Mouse (Mus musculus) heart, postnatal 36 days (tissue): ENCODE measurements at regions not wholly inside any gene's neighbourhood (a gene's known extent, or its start where the extent isn't known, plus 50 kb on each side); places are given as distances from the start of the nearest gene placed in this dataset.
A peak's percentile ranks its signal among the peaks of the same experiment; 100 is the strongest.

Experiments used
- DNase-seq, 2 experiments: peaks; one replicate each; pipeline ENCODE4 v3.0.0; 2021 to 2022
- intact Hi-C: fragments of 180-260 bp; cut with DNase I; formaldehyde crosslinking; loops from one replicate; pipeline ENCODE4 v1.15.1; 2025

DNA sequence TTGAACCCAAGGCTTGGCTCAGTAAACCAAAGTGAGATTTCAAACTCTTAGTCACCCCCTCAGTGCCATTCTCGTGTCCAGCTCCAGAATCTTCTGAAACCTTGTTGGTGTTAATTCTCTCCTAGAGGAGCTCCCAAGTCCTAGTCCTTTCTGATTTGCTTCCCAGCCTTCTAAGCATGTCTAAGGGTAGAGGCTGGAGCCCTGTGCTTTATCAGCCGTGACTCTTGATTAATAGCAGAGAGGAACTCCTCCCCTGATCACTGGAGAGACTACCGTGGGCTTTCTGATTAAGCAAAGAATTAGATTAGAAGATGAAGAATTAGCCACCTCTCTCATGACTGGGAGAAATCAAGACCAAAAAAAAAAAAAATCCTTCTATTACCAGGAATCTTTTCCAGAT lies 111.5 kb upstream of the Rxfp2 start:
- intact Hi-C loops = no loop called here
- no peak for DNase-seq

DNA sequence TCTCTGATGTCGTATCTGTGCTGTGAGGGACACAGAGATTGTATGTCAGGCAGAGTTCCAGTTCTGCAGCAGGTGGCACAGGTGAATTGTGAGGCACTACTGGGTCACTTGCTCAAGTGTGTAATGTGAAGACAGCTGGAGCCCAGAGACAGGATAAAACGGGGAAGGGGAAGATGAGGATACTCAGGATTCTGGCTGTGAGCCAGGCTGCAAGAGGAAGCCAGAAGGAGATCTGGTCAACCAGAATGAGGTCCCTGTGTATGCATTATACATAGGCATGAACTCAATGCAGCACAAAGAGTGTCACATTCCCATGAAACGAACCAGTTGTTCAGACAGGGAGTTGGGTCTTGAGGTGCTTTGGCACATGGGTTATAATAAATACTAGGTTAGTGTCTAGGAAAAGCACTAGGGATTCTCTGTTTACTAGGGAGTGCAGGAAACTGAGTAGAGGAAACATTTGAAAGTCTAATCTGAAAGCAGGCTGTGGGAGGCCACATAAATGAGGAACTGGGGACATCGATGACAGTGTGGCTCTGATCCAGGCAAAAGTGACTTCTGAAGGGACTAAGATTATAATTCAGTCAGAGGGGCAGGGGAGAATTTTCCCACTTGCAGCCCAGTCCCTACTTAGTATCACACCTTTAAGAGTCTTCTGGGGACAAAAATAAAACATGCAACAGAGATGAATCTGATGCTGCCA lies 109.9 kb upstream of the Rxfp2 start:
- intact Hi-C loops = no loop called here
- peak; percentile 4 to 7 for DNase-seq

DNA sequence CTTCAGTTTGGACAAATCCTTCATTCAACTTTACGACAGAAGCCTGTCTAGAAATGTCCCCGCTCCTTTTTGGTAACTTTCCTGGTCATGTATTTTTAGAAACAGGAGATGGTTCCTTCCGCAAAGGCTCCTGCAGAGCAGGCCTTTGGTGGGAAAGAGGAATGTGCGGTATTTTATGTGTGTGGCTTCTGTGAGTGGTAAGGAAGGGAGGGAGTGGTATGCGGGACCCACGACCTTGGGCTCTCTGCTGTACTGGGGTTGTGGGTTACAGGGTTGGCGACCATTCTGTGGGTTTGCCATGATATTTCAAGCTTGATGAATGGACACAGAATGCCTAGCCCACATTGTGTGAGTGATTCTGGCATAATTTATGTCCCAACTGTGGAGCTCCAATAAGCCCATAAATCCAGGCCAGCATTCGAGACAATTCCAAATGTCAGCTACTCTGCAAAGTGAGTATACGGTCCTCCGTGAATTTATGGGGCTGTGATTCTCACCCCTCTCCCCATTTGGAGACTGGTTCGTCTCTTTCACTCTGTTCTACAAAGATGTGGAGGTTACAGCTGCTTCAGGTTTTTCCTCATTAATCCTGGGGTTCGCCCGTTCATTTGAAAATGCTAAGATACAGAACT lies 109.3 kb upstream of the Rxfp2 start:
- peak in 1 of 2 experiments; percentile 5 for DNase-seq

DNA sequence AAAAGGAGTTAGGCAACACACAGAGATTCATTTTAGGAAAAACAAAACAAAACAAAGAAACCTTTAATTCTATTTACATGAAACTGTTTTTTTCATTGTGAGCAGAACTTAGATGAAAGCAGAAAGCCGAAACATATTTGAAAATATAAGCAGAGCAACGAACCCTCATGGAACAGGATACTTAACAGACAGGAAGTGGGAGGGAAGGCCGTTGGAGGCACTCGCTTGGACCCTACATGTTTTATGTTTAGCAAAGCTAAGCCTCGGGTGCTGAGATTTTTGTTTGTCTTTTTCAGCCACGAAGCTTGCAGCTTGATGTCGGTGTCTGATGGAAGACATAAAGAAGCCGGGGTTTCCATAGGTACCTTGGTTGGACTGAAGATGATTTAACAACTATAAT lies 108.5 kb upstream of the Rxfp2 start:
- no peak for DNase-seq
- intact Hi-C loops = no loop called here

More for the DNA sequence above, 109.3 kb upstream of the Rxfp2 start:
- intact Hi-C loops = no loop called here

DNA sequence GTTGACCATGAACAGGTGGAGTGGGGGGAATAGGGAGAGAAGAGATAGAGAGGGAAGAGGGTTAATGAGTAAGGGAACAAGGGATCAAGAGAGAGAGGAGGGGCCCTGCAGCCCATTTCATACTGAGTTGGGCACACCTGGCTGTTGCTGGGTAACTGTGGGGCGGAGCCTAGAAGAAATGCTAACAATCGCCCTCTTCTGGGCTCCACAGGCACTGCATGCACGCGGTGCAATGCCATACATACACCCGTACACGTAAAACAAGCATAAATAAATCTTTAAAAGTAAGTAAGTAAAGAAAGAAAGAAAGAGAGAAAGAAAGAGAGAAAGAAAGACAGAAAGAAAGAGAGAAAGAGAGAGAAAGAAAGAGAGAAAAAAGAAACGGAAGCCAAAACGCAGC lies 106.5 kb upstream of the Rxfp2 start:
- DNase-seq = no peak
- intact Hi-C loops = no loop called here

DNA sequence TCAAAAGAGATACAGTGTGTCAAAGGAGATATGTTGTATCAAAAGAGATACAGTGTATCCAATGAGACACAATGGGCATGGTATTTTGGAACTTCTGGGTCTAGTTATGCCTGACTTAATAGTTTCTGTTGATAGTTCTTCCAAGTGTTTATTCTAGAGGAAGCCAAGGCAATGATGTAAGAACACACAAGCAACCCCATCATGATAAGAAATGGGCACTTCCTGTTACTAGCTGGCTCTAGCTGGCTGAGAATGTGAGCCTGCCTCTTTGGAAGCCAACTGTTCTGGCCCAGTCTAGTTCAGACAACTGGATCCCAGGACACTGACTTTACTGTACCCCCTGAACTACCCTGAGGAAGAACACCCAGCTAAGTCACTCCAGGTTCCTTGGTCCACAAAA lies 102.7 kb upstream of the Rxfp2 start:
- no peak for DNase-seq
- intact Hi-C loops = loop anchor here (2.0 to 5.0 kb wide), 2 partner anchors 55 to 107 kb away; no protein-coding TSS in a partner anchor

DNA sequence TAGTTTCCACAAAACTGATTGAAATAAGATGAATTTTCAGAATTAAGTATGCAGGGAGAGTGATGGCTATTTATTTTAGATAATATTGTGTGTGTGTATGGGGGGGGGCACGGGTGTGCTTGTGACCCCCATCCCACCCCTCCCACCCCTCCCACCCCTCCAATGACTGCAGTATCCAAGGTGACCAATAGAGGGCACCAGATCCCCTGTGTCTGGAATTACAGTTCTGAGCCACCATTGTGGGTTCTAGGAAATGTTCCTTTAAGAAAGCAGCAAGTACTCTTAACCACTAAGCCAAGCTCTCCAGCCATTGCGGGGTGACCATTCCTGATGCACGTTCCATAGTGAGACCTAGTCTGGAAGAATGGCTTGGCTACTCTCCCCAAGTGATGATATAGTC lies 101.1 kb upstream of the Rxfp2 start:
- peak; percentile 4 to 26 for DNase-seq
- intact Hi-C loops = loop anchor here (5.0 kb wide), 1 partner anchor 105 kb away; no protein-coding TSS in a partner anchor

DNA sequence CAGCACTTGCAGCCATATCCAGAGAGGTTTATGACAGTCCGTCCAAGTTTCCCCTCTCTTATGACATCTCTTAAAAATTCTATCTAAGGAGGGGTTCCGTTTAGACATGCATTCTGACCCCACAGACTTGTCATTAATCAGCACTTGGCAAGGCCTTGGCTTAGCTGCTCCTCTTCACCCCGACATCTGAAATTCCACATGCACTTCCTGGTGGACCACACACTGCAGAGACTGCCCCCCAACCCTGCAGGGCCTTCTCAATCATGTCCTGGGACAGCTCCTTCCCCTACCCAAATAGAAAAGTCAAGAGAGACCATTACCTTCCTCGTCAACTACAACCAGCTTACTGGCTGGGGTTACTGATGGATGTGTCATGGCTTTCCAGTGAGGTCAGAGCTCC lies 99.4 kb upstream of the Rxfp2 start:
- DNase-seq = no peak
- intact Hi-C loops = loop anchor here (5.0 kb wide), 1 partner anchor 103 kb away; no protein-coding TSS in a partner anchor

DNA sequence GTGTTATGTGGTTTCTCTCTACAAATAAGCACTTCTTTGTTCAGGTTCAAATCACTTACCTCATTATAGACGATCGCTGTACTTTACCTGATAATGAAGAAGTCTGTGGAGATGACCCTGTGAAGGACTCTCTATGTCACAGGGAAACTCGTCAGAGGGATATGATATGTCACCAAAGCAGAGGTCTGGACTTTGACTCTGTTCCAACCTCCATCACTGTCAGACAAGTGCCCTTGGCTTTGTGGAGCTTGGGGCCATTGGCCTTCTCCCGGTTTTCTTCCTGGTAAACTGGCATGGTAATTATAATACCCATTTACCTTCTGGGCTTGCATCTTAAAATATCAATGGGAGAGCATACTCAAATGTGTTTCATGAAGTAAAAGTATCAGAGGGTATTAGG lies 98.1 kb upstream of the Rxfp2 start:
- intact Hi-C loops = no loop called here
- DNase-seq = no peak

DNA sequence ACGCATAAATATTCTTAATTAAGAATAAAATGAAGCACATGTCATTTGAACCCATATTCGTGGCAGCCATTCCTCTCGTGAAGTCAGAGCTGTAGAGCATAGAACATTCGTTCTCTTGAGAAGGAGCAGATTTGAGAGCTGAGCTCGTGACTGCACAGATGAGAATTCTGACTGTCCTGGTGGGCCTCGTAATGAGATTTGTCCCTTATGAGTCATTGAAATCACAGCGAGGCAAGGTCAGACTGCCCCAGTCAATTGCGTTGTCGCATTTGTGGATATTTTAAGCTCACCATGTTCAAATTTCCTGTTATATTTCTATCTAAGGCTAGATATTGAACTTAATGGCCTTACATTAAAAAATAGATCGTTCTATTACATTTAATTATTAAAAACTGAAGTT lies 94.0 kb upstream of the Rxfp2 start:
- intact Hi-C loops = no loop called here
- no peak for DNase-seq

DNA sequence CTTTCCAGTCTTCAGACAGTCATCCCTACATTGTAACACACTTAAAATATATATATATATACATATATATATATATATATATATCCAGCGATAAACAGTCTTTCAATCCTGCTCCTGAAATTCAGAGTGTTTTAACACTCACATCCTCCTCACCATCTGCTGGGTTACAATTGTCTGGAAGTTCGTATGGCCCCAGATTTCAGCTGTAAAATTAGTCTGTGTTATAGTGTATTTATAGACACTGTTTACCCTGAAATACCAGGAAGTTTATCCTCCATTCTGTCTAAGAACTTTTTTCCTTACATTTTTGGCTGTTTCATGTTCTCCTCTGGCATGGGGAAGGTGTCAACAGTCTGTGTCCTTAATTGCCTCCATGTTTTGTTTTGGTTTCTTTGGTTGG lies 91.7 kb upstream of the Rxfp2 start:
- no peak for DNase-seq
- intact Hi-C loops = no loop called here

DNA sequence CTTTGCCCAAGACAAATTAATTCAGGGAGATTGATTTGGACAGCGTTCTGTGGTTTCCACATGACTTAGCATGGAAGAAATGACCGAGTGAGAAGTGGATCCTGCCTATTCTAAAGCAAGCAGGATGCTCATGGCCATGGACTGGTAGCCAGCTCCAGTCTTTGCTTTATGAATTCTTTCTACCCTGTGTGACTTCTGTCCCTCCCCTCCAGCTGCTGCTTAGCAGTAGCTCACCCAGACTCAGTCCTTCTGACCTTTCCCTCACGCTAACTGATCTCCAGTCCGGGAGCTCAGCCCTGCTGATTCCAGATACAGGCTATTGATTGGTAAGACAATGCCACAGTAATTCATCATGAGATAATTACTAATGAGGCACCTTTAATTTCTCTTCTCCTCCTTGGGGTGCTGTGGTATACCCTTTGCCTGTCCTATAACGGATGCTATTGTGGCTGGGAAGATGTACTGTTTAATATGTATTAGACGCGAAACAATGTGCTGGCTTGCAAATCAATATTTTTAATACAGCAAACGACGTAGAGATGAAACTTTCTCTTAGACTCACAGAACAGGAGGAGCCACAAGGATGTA lies 86.8 kb upstream of the Rxfp2 start:
- intact Hi-C loops = no loop called here
- DNase-seq = no peak

DNA sequence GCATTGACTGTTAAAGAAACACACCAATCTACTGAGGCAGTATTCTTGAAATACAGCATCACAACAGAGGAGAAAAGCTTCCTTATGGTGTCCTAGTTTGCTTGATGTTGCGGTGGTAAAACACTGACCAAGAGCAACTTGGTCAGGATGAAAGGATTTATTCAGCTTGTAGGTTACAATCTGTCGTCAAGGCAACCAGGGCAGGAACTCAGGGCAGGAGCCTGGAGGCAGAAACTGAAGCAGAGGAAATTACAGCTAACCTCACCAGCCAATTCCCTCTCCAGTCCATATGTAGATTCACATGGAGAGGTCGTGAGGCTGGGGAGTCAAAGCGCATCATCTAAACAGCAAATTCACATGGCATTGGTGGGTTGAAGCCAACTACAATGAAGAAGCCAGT lies 86.3 kb upstream of the Rxfp2 start:
- intact Hi-C loops = no loop called here

DNA sequence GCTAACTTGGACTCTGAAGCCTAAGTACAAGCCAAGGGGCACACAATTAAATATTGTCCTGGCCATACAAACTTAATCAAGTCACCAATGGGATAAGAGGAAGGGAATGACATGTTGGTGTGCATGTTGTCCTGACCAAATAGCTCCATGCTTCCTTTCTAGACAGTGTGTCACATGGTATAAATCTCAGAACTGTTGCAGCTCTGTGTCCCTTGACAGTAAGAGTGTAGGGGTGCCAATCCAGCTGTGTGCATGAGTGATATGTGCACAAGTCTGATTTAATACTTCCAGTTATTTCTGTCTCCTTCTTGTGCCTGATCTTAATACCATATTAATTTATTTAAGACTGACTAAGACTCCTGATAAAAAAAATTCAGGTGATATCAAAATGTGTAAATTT lies 72.8 kb upstream of the Rxfp2 start:
- intact Hi-C loops = no loop called here
- DNase-seq = peak in 1 of 2 experiments; percentile 21

More for the DNA sequence above, 86.3 kb upstream of the Rxfp2 start:
- DNase-seq = no peak

DNA sequence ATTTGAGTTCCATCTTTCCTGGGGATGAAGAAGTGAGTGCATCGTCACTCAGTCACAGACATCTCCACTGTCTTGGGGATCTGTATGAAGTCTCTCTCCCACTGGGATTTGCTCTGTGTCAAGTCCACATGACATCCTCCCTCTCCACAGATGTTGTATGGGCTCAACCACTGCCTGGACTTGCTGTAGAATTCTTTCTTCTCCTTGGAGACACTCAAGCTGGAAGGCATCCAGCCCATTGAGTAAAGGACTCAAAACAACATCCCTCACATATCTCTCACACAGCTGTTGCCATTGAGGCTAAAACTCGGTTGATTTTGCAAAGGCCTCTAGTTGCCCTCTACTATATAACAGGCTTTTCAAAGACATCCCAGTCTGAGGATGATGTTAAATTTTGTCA lies 71.0 kb upstream of the Rxfp2 start:
- intact Hi-C loops = no loop called here

DNA sequence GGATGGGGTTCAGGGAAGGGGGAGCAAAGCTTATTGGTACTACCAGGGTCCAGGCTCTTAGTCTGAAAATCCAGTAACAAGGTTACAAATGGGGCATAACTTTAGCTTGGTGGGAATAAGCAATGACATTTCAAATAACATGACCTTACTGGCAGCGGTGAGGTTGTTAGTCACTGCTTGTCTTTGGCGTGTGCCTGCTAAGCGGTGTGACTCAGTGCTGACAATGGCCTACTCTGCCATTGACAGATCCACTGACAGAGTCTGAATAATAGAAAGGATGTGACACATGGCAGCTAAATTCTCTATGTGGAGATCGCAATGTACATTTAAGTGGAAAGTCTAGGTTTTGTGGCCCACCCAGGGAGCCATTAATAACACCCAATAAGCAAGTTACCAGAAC lies 61.5 kb upstream of the Rxfp2 start:
- intact Hi-C loops = no loop called here
- no peak for DNase-seq

More for the DNA sequence above, 71.0 kb upstream of the Rxfp2 start:
- DNase-seq = peak; percentile 9 to 27

DNA sequence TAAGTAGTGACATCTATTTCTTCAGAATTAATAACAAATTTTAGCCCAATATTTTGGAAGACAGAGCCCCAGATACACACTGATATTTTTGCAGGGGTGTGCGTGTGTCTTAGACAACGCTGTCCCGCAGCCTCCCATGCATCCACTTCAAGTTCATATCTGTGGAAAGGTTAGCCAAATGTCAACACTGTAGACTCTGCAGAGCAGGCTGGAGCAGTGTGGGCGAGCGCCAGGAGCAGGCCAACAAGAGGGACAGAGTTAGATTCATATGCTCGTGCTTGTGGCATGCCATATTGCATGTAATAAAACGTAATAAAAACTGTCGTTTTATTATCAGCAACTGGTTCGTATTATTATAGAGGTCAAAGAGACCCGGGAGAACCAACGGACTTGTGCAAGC lies 57.3 kb upstream of the Rxfp2 start:
- intact Hi-C loops = no loop called here
- DNase-seq = peak in 1 of 2 experiments; percentile 14

DNA sequence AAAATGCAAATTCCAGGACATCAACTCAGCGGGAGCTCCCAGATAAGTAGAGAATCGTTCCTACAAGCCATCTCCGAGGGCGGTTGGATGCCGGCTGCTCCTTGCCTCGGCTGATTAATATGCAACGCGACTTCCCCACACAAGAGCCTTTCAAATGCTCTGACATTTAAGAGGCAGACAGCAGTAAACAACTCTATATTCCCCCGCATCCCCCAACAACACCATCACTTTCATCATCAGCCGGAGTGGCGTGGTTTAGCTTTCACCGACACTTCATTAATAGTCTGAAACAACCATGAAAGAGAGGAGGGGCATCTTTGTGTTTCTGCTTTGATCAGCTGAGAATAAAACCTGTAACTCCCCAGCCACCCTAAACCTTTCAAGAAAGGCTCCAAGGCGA lies 53.7 kb upstream of the Rxfp2 start:
- intact Hi-C loops = no loop called here
- DNase-seq = no peak
